Mouse (Mus musculus) adrenal gland, adult 2 months (tissue): ENCODE measurements around the gene Ddx4. TPM values are rescaled to one million over a fixed set of nuclear protein-coding genes. Genes with fewer than 3 reads are reported as not detected.

Source experiments
- DNase-seq: peaks from one replicate; pipeline ENCODE4 v3.0.0; 2021
- polyA plus RNA-seq: library from polyadenylated mRNA; depleted of rRNA; stranded (reverse); fragments of >200 nt; gene quantifications from 2 replicates; pipeline ENCODE4 v1.2.3, GENCODE M21; 2012; rRNA removed
- total RNA-seq, 2 experiments: library from RNA; stranded (reverse); gene quantifications; 2 replicates each; pipeline ENCODE4 v1.2.3; 2021

Ddx4 gene
- total and polyA plus RNA-seq, 3 experiments, result 0.06 to 0.66 (median 0.24) TPM

GRCm38 (mm10) chr13:112553304-112553703, 99.0 kb downstream of the Ddx4 start:
- DNase-seq, result no peak

- no peak for DNase-seq
These were observed 100.4 kb downstream of the Ddx4 start for GRCm38 (mm10) chr13:112551641-112552548.

Other genes with a start within 250 kb of the Ddx4 start
- 100 to 1,000 TPM; 339 to 355 TPM for gene Il6st, start 188.4 kb downstream of the Ddx4 start, total RNA-seq
- gene Il6st, start 188.4 kb downstream of the Ddx4 start, polyA plus RNA-seq, result 27.8 and 44.4 TPM in 2 replicates
- gene Il31ra, start 58.1 kb downstream of the Ddx4 start, total RNA-seq, result under 1 TPM; 0.32 to 0.38 TPM
- gene Il31ra, start 58.1 kb downstream of the Ddx4 start, polyA plus RNA-seq, result 0.03 and 0.11 TPM in 2 replicates
- gene Slc38a9, start 8.3 kb upstream of the Ddx4 start, total RNA-seq, result 10 to 100 TPM; 18.6 to 21.3 TPM
- gene Slc38a9, start 8.3 kb upstream of the Ddx4 start, polyA plus RNA-seq, result 8.7 and 13.2 TPM in 2 replicates
- gene Plpp1, start 148.3 kb upstream of the Ddx4 start, total RNA-seq, result 100 to 1,000 TPM; 214 to 281 TPM
- 213 and 226 TPM in 2 replicates for gene Plpp1, start 148.3 kb upstream of the Ddx4 start, polyA plus RNA-seq